Mouse (Mus musculus) cortical plate, adult 2 months (tissue): ENCODE measurements around the gene Cxcr5.

Experiments used
- CTCF ChIP-seq: fragments of 200-500 bp; IDR thresholded peaks from 2 replicates; pipeline ENCODE4 v1.5.1; 2011; ENCODE audit warnings: mild to moderate bottlenecking, control low read depth, low read length; ENCODE audit not compliant: insufficient read depth; ENCODE audit errors: extremely low read depth
- POLR2A ChIP-seq: fragments of 200-500 bp; IDR thresholded peaks from 2 replicates; pipeline ENCODE4 v1.6.1; 2011; ENCODE audit warnings: mild to moderate bottlenecking, low read length, control low read depth; ENCODE audit not compliant: insufficient read depth; ENCODE audit errors: extremely low read depth

GRCm38 (mm10) chr9:44494261-44494862 lies 67.3 kb downstream of the Cxcr5 start:
- TF ChIP-seq CTCF (no peak), POLR2A (no peak)
